Mouse (Mus musculus): Measurements from ENCODE around the gene Gm21900.
"Not testable (repeated sequence)": the region's sequence is repeated elsewhere in the genome, so short reads cannot be mapped to it uniquely, and the experiment has no call there.

Gm21900 gene

DNA sequence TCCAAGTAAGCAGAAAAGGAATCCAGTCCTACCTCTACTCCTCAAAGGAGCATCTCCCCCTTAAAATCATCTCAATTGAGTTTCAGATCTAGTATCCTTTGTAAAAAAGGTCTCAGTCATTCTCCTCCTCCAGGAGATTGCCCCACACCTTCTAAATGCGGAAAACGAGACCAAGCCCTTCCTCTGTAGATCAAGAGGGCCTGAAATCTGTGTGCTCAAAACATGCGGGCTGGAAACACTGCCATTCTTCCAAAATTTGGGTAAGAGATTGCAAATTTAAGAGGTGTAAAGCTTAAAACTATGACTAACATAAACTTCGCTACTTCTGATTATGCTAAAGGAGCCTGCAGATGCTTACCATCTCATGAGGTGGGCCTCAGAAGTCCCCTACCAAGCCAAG is at the start of gene Gm21900:
Gene Gm21900, plus strand, starts transcription at position 301 of the 400 bp plus-strand sequence.
- DNase-seq (ENCODE audit: low read depth, low spot score) = not testable (repeated sequence)

GRCm38 (mm10) chrY:10643516-10643915 is 27.4 kb downstream of the Gm21900 start:
- not testable (repeated sequence) for DNase-seq (ENCODE audit: low read depth, low spot score)

All from 3T3-L1 (cell line).